Mouse (Mus musculus): ENCODE measurements at regions not wholly inside any gene's neighbourhood (a gene's known extent, or its start where the extent isn't known, plus 50 kb on each side); places are given as distances from the start of the nearest gene placed in this dataset.
"Not testable (repeated sequence)": the region's sequence is repeated elsewhere in the genome, so short reads cannot be mapped to it uniquely, and the experiment has no call there.

DNA sequence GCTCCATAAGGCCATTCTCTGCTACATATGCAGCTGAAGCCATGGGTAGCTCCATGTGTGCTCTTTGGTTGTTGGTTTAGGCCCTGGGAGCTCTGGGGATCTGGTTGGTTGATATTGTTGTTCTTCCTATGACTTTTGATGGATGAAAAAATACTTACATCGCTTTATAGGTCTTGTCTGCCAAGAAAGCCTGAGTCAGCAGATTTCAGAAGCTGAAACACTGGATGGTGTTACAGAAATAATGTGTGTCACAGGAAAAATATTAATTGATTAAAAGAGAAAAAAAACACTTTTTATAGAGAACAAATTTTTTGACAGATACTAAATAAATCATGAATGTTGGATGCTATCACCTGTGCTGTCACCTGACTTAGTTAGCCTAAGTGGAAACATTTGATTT lies 52.4 kb upstream of the Plxna2 start:
- DNase-seq (ENCODE audit: low spot score) = no peak

DNA sequence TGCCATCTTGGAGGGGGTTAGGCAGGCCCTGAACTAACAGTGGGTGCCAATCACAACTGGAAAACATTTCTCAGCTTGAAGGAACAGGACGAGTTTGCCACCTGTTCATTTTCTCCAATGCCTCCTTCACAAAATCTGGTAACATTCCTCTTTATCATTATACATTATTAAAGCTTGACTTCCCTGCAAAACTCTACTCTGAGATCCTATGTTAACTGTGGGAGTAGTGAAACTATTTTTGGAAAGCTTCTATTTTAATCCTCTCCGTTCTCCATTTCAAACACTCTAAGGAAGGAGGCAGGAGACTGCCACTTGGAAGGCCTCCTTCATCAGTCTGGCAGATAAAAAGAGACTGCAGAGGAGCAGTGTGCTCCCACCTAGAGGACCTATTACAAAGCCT lies 54.1 kb upstream of the Plxna2 start:
- DNase-seq (ENCODE audit: low spot score) = no peak

DNA sequence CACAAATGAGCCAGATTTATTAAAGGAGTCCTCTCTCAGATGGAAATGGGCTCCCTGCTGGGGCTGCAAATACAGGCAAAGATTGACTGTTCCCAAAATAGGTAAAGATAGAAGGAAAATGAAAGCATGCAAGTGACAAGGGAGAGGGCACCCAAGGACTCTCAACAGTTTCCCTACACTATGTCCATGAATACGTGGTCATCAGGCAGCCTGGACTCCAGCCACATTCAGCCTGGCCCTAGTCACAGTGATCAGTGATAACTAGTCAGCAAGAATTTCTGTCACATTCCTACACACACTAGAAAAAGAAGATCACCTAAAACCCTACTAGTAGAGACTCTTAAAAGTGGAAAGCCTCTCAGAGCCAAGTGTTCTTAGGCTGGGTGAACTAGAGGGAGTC lies 56.9 kb upstream of the Plxna2 start:
- peak; percentile 16 for DNase-seq (ENCODE audit: low spot score)

DNA sequence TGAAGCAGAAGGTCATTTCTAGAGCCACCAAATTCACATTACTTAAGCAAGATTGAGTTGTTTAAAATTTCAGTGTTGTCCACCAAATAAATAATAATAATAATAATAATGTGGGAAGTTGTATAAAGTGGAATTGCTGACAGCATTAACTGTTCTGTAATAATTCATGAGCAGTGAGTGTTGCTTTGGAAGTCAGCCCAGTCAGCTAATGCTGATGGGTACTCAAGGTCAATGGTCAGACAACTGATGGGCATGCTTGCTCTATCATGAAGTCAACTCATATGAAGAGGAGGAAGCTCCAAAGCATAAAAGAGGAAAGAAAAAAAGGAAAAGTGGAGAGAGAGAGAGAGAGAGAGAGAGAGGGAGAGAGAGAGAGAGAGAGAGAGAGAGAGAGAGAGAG lies 69.4 kb upstream of the Plxna2 start:
- no peak for DNase-seq (ENCODE audit: low spot score)

DNA sequence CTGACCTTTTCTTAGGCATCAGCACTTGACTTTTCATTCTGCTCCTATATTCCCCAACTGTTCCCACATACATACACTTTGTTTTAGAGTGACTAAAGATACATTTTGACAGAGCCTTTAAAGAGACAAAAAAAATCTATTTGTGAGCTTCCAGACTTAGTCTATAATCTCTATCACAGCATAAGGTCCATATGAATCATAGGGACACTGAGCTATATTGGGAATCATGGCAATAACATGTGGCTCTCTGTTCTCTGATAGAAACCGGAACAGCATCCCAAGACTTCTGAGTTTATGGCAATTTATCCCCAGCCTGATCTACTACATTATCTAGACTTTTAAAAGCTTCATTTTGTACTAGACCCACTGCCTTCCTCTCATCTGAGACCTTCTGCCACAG lies 69.8 kb upstream of the Plxna2 start:
- DNase-seq (ENCODE audit: low spot score) = no peak

DNA sequence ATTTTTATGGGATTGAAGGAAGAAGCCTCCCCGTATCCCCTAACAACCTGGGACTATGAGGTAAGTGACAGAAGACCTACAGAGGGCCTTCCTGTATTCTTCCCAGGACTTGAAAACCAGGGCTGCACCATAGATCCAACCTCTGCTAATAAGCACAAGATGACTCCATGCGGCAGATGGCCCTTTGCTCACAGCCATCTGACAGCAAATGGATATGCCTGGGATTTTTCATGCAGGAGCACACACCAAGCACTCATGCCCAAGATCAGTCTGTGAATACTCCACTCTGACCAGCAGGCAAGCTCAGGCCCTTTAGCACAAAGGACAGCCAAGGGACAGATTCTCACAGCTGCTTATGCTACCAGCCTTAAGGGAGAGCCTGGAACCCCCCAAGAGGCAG lies 77.1 kb upstream of the Plxna2 start:
- no peak for DNase-seq (ENCODE audit: low spot score)

DNA sequence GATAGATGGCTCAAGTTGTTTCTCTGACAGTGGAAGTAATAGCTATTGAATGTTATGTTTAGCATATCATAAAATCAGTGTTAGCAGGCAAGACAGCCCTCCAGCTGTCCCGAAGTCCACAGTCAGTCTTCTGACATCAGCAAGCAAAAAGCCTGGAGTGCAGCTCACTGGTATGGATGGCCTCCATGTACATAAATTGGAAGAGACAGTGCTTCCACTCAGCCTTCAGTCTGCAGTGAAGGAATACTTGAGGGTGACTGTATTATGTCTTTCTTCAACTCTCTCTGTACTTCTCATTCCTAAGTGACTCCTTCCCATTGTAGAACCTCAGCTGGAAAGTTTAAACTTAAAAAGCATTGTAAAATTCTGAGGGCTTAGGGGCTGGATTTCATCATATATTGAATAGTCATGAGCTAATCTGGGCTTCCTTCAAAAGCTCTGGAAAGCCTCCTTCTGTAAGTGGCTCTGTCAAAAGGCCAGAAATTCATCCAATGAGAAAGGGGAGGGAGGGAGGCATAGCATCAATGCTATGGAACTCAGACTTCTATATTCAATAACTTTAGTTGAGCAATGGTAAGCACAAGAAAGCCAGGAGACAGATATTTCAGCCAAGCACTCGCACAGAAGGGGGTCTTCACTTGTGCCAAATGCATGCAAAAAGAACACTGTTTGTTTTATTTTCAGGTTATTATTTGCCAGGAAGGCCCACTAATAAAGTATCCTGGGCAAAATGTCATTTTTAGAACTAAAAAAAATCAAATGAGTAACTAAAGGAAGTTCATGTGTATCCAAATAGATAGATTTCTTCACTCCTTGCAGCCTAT lies 90.5 kb upstream of the Plxna2 start:
- no peak for DNase-seq (ENCODE audit: low spot score)

DNA sequence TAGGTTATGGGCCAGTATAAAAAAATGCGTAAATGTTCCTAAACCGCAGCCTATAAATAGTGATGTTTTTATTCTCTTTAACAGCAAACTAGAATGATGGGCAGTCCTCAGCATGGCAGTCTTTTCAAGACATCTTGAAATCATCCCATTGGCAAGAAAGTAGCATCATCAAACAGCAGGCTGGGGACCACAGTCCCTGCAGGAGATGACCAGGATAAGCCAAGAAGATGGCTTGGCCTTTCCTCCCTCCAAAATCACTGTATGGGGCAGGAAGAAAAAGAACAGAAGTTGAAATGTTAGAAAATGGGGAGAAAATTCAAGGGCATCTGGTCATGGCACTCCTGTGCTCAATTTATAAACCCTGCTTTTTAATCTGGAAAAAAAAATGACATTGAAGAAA lies 93.0 kb upstream of the Plxna2 start:
- DNase-seq (ENCODE audit: low spot score) = no peak

DNA sequence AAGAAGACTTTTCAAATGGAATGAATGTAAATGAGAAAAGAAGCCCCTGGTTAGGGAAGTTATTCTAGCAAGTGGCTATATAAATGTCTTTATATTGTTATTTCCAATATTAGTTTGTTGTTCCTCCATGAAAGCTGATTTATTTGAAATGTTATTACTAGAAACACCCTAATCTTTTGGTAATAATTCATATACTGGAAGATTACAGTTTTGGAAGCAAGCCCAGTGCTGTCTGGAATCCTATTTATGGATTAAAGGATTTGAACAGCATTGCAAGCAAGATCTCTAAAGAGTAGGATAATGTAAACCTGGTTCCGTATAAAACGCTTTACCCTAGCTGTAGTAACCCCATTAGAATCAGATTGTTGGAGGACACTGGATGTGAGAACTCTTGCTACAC lies 96.8 kb upstream of the Plxna2 start:
- no peak for DNase-seq (ENCODE audit: low spot score)

DNA sequence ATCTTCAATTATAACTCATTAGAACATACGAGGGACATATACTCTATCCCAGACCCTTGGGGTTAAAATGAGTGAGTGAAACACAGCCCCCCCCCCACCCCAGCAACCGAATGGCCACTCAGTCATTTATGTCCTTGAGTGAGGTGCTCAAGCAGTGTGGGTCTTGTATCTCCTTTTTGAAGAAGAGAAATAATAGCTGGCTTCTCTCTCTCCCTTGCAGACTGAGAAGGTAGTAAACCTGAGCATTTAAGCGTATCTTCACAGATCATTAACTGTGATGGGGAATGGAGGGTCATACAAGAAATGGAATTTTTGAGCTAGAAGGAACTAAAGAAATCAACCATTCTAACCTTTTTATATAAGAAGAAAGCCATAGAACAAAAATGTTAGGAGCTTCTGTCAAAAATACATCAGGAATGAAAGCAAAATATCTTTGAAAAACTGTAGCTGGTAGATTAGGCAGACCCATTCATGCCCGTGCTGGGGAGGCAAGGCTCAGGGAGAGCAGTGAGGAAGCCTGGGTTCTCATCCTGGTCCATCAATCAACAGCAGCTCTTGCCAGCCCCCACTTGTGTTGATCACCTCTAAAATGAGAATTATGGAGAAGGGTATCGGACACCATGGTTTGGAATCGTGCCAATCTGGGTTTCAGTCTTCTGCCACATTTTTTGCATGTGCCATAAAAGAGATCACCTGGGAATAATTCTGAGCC lies 98.4 kb upstream of the Plxna2 start:
- no peak for DNase-seq (ENCODE audit: low spot score)

DNA sequence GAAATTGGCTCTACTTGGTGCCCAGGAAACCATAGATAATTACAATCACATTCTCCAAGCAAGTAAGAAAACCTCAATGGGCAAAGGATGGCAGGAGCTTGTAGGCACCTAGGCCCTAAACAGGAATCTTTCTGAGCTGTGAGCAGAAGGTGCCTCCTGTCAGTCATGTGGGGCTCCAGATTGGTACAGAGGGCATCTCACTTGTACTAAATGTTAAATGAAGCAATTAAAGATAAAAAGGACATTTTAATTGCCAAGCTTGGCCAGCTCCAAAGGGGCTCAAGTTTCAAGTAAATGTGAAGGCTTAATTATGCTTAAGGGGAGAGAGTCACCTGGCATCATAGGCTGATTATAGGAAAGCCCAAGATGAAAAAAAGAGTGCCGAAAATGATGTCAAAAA lies 101.9 kb upstream of the Plxna2 start:
- no peak for DNase-seq (ENCODE audit: low spot score)

DNA sequence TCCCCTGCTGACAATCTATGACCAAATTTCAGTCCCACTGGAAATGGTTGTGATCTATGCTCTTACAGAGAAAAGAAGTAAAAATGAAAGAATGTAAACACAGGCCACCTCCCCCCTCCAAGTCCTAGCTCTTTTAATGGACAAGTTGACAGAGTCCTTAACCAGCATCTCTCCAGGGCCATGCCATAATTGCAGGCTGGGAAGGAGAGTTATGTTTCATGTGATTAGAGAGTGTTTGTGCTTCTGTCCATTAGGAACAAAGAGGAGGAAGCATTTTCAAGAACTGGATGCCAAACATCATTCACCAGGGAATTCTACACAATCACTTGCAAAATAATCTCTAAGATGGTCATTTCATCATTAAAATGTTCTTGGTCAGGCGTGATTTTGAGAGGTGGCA lies 109.7 kb upstream of the Plxna2 start:
- no peak for DNase-seq (ENCODE audit: low spot score)

DNA sequence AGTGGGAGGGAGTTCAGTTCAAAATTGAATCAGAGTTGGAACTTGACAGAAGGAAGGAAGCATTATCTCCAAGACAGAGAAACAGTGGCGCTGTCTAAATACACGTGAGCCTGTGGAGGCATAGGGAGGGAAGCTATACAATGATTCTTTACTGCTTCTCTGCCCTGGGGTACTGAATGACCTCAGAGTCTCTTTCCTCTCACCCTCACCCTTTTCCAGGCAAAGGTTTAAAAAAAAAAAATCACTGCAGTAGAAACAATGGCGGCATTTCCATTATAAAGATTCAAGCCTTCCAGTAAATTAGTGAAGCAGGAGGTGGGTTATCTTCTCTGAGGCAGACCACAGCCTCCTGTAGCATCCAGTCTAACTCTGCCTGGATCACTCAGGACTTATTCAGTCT lies 112.2 kb upstream of the Plxna2 start:
- no peak for DNase-seq (ENCODE audit: low spot score)

DNA sequence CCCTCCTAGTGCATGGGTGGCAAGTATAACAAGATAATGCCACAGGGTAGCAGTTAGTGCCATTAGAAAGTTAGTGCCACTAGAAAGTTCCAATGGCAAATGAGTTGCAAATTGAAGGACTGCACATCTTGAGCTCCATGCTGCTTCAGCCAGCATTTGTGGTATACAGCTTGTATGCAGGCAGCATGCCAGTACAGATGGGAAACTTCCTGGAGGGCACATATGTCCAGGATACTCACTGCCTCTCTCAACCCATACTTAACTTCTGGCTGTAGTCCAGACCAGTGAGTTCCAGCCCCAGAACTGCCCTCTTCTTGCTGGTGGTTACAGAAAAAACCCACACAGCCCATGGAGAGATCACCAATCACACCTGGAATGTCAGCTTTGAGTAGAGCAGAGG lies 113.8 kb upstream of the Plxna2 start:
- no peak for DNase-seq (ENCODE audit: low spot score)

DNA sequence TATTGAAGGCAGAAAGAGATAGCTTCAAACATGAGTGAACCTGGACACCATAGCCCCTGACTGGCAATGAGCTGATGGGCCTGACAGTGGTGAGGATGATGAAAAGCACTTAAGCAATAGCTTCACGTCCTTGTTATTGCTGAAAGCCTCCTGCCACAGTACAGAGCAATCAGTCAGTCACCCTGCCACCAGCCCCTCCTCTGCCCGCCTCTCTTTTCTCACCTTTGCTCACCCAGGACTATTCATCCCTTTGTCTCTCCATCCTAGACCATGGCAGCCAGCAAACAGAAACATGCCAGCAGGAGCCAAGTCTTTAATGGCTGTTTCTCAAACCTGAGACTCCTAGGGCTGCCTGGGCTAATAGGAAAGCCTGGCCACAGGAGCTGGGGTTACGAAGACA lies 114.5 kb upstream of the Plxna2 start:
- no peak for DNase-seq (ENCODE audit: low spot score)

DNA sequence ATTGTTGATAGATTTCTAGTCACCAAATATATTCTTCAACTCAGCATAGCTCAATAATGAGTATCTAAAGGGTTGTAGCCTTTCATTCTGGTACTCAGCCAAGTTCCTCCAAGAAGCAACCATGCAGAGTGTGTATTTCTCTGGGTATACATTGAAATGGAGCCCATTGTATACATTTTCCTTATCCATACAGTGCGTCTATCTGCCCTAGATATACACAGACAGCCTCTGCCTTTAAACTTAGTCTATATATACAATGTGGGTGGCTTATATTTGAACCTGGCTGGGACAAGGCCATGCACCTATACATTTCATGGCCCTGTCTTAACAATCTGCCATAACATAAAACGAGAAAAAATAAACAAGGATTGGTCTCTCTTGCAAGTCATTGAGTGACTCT lies 121.6 kb upstream of the Plxna2 start:
- no peak for DNase-seq (ENCODE audit: low spot score)

DNA sequence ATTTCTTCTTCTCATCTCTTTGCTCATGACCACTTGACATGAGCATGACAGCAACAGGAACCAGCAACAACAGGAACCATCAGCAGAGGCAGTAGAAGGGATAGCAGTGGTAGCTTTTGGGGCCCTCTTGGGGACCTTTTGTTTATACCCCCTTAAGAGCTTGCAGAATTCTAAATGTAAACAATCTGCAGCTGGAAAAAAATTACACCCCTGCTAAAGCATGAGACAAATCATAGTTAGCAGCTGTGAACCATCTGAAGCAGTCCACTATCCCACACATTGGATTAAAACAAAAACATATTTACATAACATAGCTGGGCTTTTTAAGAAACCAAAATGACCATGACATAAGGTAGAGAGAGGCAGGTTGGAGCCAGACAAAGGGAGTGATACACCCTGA lies 126.9 kb upstream of the Plxna2 start:
- DNase-seq (ENCODE audit: low spot score) = no peak

DNA sequence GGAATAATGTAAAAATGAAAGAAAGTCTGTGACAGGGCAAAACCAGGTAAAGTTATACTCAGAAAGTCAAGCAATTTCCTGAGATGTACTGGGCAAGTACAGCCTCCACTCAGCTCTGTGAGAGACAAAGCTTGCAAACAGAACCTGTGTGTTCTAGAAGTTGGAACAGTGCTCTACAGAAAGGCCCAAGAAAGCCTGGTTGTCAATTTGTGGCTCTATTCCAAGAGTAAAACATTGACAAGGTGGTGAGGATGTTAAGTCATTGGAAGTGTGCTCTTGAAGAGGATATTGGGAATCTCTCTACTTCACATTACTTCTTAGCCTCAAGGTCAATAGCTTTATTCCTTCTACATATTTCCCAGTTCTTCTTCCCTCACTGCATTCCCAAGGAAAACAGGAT lies 129.9 kb upstream of the Plxna2 start:
- no peak for DNase-seq (ENCODE audit: low spot score)

DNA sequence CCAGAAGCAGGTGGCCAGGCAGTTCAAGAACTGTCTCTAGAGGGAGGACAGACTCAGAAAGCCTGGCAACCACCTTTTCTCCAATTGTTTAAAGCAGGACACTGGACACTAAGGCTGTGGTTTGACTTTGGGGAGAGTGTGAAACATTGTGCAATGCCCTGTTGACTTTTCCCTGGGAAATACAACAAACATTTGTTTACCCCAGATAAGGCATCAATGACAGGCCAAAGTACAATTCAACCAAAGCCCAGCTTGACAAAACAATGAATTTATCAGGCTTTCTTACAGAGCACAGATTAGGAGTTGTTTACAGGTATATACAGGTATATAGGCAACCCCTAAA lies 135.3 kb upstream of the Plxna2 start:
- DNase-seq (ENCODE audit: low spot score) = no peak

DNA sequence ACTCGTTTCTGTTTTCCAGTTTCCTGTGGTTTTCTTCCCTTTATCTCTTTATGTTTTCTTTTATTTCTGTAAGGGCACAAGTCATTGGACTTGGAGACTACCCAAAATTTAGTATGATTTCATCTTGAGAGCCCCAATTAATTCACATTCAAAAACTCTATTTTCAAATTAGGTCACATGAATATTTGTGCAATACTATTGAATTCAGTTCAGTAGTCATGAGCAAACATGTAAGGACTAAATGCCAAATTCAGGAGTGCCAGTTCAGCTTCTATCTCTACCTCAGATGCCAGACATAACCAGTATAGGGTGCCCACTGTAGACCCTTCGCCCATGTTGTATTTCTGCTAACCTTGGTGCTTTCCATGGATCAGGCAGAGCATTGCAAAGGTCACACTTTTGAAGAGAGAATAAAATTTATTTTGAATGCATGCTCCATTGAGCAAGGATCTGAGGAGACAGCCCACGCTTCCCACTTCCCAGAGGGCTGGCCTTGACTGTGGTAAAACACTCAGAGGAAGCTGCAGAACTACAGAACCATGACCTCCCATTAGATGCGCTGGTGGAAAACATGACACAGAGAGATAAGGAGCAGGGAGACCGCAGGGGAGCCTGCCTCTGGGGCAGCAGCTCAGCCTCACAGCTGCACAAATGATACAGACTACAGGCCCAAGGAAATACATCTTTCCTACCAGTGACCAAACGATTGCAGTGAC lies 135.9 kb upstream of the Plxna2 start:
- DNase-seq (ENCODE audit: low spot score) = peak; percentile 24

DNA sequence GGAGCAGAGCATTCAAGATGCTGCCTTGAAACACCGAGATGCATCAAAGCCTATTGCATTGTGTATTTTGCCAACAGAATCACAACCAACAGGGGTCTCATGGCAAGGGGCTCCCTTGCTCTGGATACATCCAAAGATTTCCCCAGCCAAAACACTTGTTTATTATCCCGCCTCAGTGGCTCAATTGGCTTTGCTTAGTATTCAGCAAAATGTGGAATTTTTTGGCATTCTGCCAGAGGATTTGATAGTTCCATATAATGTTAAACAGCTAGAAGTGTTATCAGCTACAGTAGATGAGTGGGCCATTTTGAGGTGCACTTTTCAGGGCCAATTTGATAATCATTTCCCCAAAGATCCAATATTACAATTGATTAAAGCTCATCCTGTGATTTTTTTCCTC lies 146.7 kb upstream of the Plxna2 start:
- not testable (repeated sequence) for DNase-seq (ENCODE audit: low spot score)

DNA sequence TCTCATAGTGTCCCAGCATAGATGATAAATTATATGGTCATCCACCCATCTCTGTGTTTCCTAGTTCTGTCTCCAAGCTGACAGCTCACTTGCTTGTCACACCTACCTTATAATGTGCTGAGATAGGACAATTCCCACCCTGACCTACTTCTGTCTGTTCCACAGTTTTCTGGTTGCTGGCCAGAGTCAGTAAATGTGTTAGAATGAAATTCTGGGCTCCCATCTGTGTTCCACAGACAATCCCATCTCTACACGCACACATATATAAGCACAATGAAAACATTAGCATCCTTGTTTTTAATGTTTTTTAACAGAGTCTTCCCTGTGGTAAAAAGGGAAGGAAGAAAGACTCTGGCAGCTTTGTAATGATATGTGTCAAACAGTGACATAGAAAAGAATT lies 165.5 kb upstream of the Plxna2 start:
- DNase-seq (ENCODE audit: low spot score) = no peak

DNA sequence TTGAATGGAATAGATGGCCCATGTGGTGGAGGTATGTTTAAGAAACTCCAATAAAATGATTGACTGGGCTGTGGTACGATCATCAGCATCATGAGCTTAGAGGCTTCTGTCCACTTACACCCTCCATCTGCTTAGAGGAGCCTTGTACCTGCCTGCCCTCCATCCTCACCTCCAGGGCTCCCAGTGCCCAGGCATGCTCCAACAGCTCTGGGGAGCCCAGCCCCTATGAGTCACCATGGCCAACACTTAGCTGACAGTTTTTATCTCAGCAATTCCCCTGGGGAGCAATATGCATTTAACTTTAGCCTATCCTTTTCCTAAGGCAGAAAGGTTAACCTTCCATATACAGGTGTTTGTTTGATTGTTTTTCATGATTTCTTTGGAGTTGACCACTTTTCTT lies 174.3 kb upstream of the Plxna2 start:
- no peak for DNase-seq (ENCODE audit: low spot score)

All from heart, adult 8-10 months (tissue).